Mouse (Mus musculus): ENCODE results near the gene Atp6v0c. TPM values are rescaled to one million over a fixed set of nuclear protein-coding genes. Genes with fewer than 3 reads are reported as not detected.

The Atp6v0c gene
- polyA plus RNA-seq, 3 experiments from 2014 or later = 164 to 208 (median 177) TPM

- ATAC-seq = no peak
Observed at GRCm38 (mm10) chr17:24197032-24197824, 27.7 kb upstream of the Atp6v0c start.

DNA sequence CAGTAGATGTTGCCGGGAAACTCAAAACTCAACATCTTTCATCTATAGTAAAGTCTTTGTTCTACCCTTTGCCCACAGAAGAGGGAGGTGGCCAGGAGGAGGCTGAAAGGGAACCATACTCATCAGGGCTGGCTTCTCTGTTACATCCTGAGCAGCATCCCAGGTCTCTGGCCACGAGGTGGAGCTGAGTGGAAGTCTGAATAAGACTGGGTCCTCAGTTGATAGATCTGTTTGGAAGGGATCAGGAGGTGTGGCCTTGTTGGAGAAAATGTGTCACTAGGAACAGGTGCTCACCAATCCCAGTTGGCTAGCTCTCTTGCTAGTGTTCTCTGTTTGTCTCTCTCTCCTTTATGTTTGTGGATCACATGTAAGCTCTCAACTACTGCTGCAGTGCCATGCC is 25.8 kb upstream of the Atp6v0c start:
- ATAC-seq = no peak

DNA sequence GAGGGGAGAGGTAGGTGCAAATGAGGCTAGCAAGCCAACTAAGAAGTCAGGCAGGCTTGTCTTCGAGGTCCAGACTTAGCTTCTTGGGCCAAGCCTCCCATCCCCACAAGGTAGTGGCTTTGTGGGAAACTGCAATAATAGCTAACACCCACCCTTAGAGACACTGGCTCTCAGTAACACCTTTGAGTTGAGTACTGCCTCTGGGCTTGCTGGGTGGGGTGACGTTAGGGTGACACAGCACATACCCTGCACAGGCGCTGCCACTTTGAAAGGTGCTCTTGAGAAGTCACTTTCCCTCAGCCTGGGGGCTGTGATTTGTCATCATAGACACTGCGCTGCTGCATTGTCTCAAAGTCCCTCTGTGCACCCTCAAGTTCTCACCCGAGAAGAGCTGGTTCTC is 24.3 kb upstream of the Atp6v0c start:
- no peak for ATAC-seq

DNA sequence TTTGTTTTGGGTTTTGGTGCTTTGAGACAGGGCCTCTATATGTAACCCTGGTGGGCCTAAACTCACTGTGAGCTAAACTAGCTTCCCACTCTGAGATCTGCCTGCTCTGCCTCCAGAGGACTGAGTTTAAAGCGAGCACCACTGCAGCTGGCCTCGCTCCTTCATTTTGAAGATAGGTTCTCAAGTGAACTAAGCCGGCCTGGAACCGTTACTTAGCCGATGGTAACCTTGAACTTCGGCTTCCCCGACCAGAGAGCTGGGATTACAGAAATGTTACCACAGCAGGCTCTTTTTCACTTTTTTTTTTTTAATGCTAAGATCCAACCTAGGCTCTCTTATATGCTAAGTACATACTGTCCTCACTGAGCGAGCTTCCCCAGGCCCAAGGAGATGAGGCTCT is 23.8 kb upstream of the Atp6v0c start:
- no peak for ATAC-seq

DNA sequence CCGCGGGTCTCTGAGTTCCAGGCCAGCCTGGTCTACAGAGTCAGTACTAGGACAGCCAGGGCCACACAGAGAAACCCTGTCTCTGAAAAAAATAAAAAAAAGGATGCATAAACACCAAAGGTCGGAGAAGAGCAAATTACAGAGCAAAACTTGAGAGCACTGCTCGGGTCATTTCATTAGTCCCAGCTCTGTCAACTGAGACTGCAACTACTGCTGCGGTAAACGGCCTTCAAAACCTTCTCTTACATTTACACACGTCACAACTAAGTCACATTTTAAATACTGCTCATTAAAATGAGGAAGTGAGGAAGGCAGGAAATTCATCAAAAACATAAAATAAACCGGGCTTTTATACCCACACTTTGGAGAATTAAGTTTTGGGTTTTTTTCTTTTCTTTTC is 23.3 kb upstream of the Atp6v0c start:
- no peak for ATAC-seq

- ATAC-seq = no peak
Observed at GRCm38 (mm10) chr17:24191481-24191880, 22.0 kb upstream of the Atp6v0c start.

- ATAC-seq = no peak
Observed at GRCm38 (mm10) chr17:24190934-24191333, 21.4 kb upstream of the Atp6v0c start.

- ATAC-seq = no peak
Observed at GRCm38 (mm10) chr17:24174259-24174658, 4.8 kb upstream of the Atp6v0c start.

- ATAC-seq = peak; percentile 23
Observed at GRCm38 (mm10) chr17:24173423-24173822, 3.9 kb upstream of the Atp6v0c start.

GRCm38 (mm10) chr17:24171738-24172137 is 2.2 kb upstream of the Atp6v0c start:
- no peak for ATAC-seq

DNA sequence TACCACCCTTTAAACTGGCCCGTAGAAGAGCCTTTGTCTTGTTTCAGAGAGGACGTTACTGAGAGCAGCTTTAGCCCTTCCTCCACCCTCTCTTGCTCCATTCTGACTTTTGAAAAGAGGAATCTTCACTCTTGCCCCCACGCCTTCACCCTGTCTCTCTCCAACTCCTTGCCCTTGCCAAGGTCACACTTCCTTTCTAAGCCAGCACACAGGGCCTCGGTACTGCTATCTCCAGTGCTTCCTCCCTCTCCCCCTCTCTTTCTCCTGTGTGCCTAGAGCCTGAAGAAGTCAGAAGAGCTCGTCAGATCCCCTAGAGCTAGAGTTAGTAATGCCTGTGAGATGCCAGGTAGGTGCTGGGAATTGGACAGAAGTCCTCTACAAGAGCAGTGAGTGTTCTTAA is 1.2 kb upstream of the Atp6v0c start:
- no peak for ATAC-seq

GRCm38 (mm10) chr17:24170125-24170524 is 623 bp upstream of the Atp6v0c start:
- no peak for ATAC-seq

GRCm38 (mm10) chr17:24168590-24169277 is 768 bp downstream of the Atp6v0c start:
- peak; percentile 41 for ATAC-seq

DNA sequence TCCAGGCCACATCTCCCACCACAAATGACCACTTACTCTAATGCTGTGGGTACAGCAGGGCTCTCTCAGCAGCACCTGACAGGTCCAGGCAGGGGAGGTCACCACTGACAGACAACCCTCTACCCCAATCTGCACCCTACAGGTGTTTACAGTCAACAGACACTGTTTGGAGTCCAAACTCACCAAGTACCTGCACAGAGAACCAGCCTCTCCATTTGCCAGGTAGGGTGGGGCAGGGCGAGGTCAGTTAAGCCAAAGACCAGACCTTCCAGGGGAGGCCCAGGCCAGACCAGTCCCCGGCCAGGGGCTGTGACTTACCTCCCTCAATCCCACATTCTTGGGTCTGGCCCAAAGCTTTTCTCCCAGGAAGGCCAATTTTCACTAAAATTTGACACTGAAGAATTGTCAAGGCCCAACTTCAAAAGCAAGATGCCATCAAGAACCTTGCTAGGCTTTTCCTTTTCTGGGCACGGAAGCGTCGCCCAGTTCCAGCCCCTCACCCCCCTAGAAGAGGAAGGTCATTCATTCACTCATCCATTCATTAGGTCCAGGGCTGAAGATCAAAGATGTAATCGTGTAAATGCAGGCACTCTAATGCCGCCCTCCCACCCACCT is 1.5 kb downstream of the Atp6v0c start:
- no peak for ATAC-seq

DNA sequence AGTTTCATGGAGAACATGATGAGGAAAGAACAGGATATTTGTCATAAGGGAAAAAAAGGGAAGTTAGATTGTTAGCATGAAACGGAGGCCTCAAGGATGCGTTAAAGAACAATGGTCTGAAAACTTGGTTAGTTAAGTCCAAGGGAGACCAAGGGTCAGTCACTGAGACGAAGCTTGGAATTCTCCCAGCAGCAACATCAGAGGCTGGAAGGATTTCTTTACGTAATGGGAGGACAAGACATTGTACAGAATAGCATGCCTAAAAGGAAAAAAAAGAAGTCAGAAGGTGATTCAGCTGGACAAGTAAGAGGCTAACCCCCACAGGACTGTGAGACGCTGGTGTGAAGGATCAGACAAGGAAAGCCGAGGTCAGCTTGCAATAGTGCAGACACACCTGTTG is 2.4 kb downstream of the Atp6v0c start:
- ATAC-seq = no peak

GRCm38 (mm10) chr17:24164566-24165259 is 4.8 kb downstream of the Atp6v0c start:
- no peak for ATAC-seq

DNA sequence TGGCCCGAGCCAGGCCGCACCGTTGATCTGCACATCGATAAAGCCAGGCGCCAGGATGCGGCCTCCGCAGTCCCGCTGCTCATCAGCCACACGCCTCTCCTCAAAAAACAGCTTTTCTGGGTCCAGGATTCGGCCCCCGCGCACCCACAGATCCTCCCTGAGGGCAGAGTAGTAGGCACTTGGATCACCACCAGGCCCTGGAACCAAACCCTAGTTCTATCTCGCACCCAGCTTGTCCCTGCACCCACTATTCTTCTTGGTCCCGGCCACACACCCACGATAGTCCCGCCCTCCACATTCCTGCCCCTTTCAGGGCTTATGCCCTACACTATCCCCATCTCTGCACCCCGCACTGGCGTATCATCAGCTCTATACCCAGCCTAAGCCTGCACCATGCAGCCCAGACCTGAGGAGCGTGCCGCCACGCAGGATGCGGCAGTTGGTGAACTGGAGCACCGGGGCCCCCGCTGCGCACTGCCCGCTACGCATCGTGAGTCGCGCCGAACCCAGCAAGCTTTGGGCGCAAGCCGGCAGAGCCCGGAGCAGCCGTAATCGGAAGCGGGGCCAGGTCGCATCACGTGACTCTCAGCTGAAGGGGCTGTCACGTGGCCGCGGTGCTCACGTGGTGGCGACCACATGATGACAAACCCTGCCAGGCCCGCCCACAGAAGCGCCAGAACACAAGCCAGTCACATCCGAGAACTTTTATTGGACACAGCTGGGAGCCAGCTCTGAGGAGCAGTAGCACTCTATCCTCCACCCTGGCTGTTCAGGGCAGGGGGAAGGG is 6.1 kb downstream of the Atp6v0c start, which contains the start of gene Amdhd2:
TSS of gene Amdhd2 (minus strand) at position 591 of the 787 bp plus-strand sequence.
- peak; percentile 65 for ATAC-seq

- no peak for ATAC-seq
Observed at GRCm38 (mm10) chr17:24162584-24163175, 6.8 kb downstream of the Atp6v0c start.

- no peak for ATAC-seq
Observed at GRCm38 (mm10) chr17:24161466-24161865, 8.0 kb downstream of the Atp6v0c start.

DNA sequence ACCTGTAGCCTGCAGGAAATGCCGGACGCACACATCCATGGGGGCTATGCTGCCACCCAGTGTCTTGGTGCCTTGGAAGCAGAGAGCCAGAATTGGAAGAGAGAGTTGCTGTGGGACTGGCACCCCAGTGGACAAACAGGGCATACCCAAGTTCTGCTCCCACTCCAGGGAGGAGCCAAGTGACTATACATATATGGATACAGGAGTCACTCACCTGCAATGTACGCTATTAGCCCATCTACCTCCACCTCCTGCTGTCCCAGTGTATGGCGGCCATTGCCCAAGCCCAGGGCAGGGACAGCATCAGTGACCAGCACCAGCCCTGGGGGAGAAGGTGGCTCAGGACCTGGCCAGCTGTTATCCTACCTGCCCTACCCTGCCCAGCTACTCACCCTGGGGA is 12.0 kb downstream of the Atp6v0c start:
- no peak for ATAC-seq

DNA sequence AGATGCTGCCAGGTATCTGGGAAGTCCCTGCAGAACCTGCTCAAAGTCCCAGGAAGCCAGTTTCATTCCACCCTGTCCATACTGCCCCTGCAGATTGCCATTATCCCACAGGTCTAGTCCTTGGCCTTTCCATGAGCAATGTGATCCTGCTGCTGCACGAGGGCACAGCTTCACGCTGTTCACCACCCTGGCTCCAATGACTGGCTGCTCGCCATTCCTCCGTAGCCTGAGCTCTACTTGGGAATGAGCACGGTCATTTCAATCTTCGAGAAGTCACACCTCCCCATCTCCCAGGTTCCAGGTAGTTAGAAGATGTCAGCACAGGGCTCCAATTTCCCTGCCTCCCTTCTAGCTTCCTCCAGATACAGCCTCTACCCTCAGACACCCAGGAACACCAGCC is 12.4 kb downstream of the Atp6v0c start:
- ATAC-seq = no peak

DNA sequence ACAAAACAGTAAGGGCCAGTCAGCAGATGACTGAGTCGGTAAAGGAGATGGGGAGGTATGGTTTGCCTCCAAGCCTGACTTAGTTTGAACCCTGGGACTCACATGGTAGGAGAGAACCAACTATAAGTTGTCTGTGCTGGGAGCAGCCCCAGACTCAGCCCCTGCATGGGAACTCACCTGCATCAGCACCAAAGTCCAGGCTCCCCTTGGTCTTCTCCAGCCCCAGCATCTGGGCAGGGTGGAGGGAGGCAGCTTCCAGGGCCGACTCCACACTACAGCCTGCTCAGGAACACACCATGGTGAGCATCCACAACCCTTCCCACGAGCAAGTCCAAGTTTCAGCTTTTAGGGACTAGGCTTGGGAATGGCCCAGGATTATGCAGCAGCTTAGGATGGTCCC is 13.1 kb downstream of the Atp6v0c start:
- ATAC-seq = no peak
